Mouse (Mus musculus) midbrain, postnatal 0 days (tissue): ENCODE data around the gene Myh9. TPM values are rescaled to one million over a fixed set of nuclear protein-coding genes. Genes with fewer than 3 reads are reported as not detected.

ENCODE experiments used
- polyA plus RNA-seq: library from polyadenylated mRNA; unstranded; fragments of >200 nt; fragmentation: Nextera tagmentation; extraction: Ambion mirVana; gene quantifications from 2 replicates; pipeline ENCODE4 v1.2.1, GENCODE M21; 2015
- total RNA-seq: library from RNA; depleted of rRNA; stranded (reverse); fragments of >200 nt; gene quantifications from 2 replicates; pipeline ENCODE4 v1.2.3, GENCODE M21; 2014; rRNA removed

The Myh9 gene
- total and polyA plus RNA-seq, 2 experiments from 2014 or later: 8.2 to 26.9 TPM

Other genes starting within 250 kb of the Myh9 start
- gene Apol10b, start 246.1 kb downstream of the Myh9 start, total RNA-seq: not detected in 2 replicates
- gene Apol10b, start 246.1 kb downstream of the Myh9 start, polyA plus RNA-seq: not detected in 2 replicates
- gene Gm36245, start 242.9 kb downstream of the Myh9 start, total RNA-seq: not detected in 2 replicates
- gene Gm36245, start 242.9 kb downstream of the Myh9 start, polyA plus RNA-seq: not detected in 2 replicates
- gene Apol11b, start 198.9 kb downstream of the Myh9 start, total RNA-seq: not detected in 2 replicates
- not detected in 2 replicates for gene Apol11b, start 198.9 kb downstream of the Myh9 start, polyA plus RNA-seq
- not detected in 2 replicates for gene Apol7e, start 143.3 kb downstream of the Myh9 start, total RNA-seq
- gene Apol7e, start 143.3 kb downstream of the Myh9 start, polyA plus RNA-seq: not detected in 2 replicates
- gene Apol9b, start 113.1 kb downstream of the Myh9 start, total RNA-seq: 0.33 TPM in 1 of 2 replicates, not detected in the other
- 0.43 TPM in 1 of 2 replicates, not detected in the other for gene Apol9b, start 113.1 kb downstream of the Myh9 start, polyA plus RNA-seq
- 0.19 TPM in 1 of 2 replicates, not detected in the other for gene Apol8, start 85.2 kb downstream of the Myh9 start, total RNA-seq
- gene Apol8, start 85.2 kb downstream of the Myh9 start, polyA plus RNA-seq: 0.36 and 0.55 TPM in 2 replicates
- 39.6 and 39.9 TPM in 2 replicates for gene Txn2, start 86.8 kb upstream of the Myh9 start, total RNA-seq
- 182 and 194 TPM in 2 replicates for gene Txn2, start 86.8 kb upstream of the Myh9 start, polyA plus RNA-seq
- 23.9 and 31.0 TPM in 2 replicates for gene Foxred2, start 114.5 kb upstream of the Myh9 start, total RNA-seq
- 10.3 and 11.2 TPM in 2 replicates for gene Foxred2, start 114.5 kb upstream of the Myh9 start, polyA plus RNA-seq
- gene Eif3d, start 128.6 kb upstream of the Myh9 start, total RNA-seq: 133 and 142 TPM in 2 replicates
- gene Eif3d, start 128.6 kb upstream of the Myh9 start, polyA plus RNA-seq: 154 and 160 TPM in 2 replicates